Mouse (Mus musculus) embryo, embryonic 10.5 days (tissue): ENCODE data around the gene Elovl2.
A peak's percentile ranks its signal among the peaks of the same experiment; 100 is the strongest.
"Not testable (repeated sequence)": the region's sequence is repeated elsewhere in the genome, so short reads cannot be mapped to it uniquely, and the experiment has no call there.

Experiments used
- DNase-seq: peaks from one replicate; pipeline ENCODE4 v3.0.0-alpha.2; 2015; ENCODE audit warnings: low spot score

Elovl2 gene

DNA sequence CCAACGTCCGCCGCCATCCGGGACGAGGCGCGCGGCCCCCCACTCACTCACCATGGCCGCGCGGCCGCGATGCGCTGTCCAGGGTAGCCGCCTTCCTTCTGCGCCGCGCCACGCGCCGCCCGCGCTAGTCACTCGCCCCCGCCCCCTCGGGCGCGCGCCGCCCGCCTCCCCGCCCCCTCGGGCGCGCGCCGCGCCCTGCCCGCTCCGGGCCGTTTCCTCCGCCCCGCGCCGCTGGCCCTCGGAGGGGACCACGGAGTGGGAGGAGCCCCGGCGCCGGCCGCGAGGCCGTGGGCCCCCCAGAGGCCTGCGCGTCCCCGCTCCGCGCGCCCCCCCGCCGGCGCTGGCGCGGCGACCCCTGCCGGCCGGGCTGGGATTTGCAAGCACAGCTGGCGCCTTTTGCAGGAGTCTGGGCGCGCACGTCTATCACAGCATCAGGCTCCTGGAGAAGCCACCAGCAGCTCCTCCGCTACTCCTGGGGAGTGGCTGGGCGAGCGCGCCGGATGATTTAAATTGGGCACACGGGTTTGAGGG is at the start of gene Elovl2:
Gene Elovl2, minus strand, starts transcription at position 102 of the 531 bp plus-strand sequence.
- peak; percentile 85 for DNase-seq

DNA sequence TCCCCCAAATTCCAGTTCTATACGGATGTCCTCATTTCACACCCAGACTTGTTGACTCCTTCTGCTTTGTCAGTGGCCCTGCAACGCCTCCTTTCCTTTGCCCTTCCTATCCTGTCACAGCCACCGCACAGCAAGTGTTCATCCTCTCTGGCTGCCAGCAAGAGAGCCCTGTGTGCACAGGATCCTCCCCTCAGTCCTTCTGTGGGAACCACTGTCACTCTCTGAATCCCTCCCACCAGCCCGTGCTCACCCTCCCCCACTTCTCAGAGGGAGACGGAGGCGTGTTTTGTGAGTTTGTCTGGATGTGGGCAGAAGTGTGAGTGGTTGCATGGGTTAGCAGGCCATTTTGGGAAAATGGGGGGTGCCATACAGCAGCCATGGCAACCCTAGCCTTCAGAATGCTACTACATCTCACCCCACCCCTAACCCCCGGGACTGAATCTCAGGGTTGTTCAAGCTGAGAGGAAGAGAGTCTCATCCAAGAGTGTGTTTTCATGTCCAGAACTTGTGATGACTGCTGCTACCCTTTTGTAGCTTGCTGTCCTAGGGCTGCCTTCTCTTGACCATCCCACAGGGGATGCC is 47.7 kb upstream of the Elovl2 start:
- peak; percentile 16 for DNase-seq

- no peak for DNase-seq
These were observed 43.2 kb upstream of the Elovl2 start for GRCm38 (mm10) chr13:41263304-41264006.

DNA sequence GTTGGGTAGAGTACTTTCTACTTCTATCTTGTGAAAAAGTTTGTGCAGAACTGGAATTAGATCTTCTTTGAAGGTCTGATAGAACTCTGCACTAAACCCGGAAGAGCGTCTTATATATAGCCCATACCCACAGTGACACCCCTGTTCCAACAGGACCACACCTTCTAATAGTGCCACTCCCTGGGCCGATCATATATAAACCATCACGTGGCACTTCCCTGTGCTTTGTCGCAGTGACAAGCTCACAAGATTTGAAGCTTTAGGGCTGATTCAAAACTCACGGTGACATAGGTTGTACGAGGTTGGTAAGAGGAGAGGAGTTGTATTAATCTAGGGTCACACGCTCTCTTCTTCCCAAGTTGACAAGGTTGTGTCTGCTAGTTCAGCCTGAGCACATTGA is 41.4 kb upstream of the Elovl2 start:
- DNase-seq, result not testable (repeated sequence)

DNA sequence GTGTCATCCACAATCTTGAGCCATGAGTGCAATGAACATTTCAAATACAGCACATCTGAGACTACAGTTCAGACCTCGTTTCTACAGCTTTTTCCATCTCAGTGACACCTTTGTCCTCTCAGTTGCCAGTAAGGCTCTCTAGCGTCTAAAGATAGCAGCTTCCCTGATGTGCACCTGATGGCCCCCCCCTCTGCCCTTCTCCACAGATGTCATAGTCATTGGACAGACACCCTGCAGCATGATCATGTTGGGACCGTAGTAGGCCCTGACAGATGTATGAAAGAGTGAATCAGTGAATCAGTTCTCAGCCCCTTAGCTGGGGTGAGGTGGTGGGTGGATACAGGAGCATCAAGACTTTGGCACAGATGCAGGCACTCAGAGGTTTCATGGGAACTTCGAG is 37.6 kb upstream of the Elovl2 start:
- DNase-seq, result no peak

DNA sequence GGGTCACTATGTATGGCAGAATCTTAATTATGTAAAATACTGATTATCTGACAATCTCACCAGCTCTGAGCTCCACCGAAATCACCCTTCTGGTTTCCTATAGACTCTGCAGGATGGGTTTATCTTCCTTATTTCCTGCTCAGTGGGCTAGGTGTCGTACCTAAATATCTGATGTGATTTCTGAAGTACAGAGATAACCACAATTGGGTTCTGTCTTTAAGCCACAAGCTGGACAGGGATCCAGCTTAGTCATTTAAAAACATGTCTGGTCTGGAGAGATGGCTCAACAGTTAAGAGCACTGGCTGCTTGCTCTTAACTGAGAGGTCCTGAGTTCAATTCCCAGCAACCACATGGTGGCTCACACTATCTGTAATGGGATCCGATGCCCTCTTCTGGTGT is 36.8 kb upstream of the Elovl2 start:
- no peak for DNase-seq

- no peak for DNase-seq
These were observed 35.9 kb upstream of the Elovl2 start for GRCm38 (mm10) chr13:41256126-41256525.

GRCm38 (mm10) chr13:41252736-41253135 is 32.5 kb upstream of the Elovl2 start:
- DNase-seq, result no peak

DNA sequence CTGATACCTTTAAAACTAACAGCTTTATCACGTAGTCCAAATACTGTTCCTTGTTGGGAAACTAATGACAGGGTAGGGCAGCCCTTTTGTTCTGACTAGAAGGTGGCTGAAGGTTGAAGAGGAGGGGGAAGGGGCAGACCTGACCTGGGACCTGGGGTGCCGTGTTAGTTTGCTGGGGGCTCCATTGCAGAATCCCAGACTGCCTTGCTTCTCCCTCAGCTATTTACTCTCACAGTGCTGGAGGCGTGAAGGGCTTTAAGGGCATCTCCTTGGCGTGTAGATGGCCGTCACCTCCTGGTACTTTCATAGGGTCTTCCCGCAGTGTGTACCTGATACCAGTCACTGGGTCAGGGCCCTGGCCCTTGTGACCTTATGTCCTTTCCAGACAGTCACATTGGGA is 31.9 kb upstream of the Elovl2 start:
- DNase-seq, result no peak

DNA sequence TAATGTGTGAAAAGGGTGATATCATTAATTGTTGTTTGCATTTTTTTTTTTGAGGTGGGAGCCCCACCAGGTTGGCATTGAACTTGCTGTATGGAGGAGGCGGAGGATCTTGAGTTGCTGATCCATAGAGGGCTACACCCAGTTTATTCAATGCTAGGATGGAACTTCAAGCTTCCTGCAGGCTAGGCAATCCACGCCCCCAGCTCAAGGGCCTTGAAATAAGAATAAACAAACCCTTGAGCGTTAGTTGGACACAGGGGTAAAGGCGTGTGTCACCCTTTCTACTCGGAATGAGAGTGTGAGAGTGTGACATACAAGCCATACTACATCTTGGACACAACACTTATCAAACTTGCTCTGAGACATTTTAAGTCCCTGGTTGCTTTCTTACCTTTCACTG is 31.5 kb upstream of the Elovl2 start:
- no peak for DNase-seq

- DNase-seq, result not testable (repeated sequence)
These were observed 31.0 kb upstream of the Elovl2 start for GRCm38 (mm10) chr13:41251232-41251631.

GRCm38 (mm10) chr13:41250318-41250981 is 30.2 kb upstream of the Elovl2 start:
- DNase-seq, result peak; percentile 46

GRCm38 (mm10) chr13:41249538-41250317 is 29.5 kb upstream of the Elovl2 start, which contains the start of gene Smim13:
TSS of gene Smim13 (plus strand) at chr13:41249844.
- DNase-seq, result peak; percentile 98

DNA sequence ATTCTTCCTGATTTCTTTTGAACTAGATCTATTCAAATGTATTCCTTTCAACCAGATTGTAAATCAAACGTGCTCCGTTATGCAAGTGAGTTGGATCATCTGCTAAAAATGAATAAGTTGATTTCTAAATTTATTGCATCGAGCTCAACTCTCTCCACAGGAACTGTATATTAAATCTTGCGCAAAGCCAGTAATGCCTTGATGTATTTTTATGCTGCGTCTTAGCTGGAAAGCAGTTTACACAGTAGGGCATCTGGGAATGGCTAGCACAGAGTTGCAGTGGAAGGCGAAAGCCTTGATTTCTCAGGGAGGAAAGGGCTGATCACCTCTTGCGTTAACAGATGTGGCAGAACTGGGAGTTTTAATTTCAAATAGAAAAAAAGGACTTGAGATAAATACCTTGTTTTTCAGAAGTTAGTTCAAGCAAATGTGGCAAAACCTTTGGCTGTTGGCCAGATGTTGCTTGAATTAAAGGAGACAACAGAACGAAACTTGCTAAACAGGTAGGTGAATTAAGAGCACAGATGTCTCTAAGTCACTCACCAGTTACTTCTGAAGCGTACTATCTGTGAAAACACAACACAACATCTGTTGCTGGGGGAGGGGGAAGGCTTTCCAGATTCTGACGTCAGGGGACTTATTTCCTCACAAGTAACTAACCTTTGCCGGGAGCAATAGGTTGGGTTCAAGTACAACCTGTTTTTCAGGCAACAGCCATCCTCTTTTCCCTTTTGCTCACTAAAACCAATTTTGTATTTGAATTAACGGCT is 28.7 kb upstream of the Elovl2 start:
- DNase-seq, result peak; percentile 9

GRCm38 (mm10) chr13:41244306-41244830 is 24.2 kb upstream of the Elovl2 start:
- DNase-seq, result no peak

GRCm38 (mm10) chr13:41241557-41241956 is 21.4 kb upstream of the Elovl2 start:
- no peak for DNase-seq

GRCm38 (mm10) chr13:41238805-41239130 is 18.6 kb upstream of the Elovl2 start:
- DNase-seq, result peak; percentile 86

DNA sequence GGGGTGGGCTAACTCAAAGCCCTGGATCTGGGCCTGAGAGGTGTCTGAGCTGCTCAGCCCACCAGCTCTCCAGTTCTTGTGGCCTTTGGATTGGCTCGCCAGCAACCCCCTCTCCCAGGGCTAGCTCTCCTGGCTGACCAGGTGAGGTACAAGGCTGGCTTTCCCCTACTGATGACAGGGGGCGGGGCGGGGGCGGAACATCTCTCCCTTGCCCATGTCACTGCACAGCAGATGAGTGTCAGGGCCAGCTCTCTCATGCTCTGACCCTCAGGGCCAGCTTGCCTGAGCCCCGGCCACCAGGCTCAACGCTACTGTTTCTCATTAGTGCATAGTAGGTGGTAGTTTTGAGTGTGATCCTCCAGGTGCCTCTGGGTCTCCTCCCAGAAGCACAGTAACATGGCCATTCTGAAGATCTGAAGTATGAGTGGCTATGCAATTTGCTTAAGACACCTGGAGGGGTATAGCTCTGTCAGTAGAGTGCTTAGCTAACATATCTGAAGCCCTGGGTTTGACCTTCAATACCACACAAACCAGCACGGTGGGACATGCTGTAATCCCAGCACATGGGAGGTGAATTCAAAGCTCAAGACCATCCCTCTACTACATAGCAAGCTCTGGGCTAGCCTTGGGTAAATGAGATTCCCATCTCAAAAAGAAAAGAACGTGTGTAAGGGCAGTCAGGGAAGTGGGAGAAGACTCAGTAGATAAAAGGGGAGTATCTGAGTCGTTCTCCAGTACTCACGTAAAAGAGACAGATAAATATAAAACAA is 18.0 kb upstream of the Elovl2 start:
- no peak for DNase-seq

GRCm38 (mm10) chr13:41235845-41236741 is 15.9 kb upstream of the Elovl2 start:
- no peak for DNase-seq
